Mouse (Mus musculus): ENCODE data around the gene Usp4. TPM values are rescaled to one million over a fixed set of nuclear protein-coding genes. Genes with fewer than 3 reads are reported as not detected.

Gene Usp4
- polyA plus RNA-seq, 1 experiment: 102 TPM

- TF ChIP-seq CTCF (IDR thresholded peaks at IDR 0.05; ENCODE audit: borderline replicate concordance, insufficient read depth, low read length): no peak
- TF ChIP-seq POLR2A (IDR thresholded peaks at IDR 0.05; ENCODE audit: low read depth, low read length): no peak
- Histone ChIP-seq H3K4me3 (ENCODE audit: insufficient read depth, low read length) (no peak overlapping the region), H3K27ac (ENCODE audit: insufficient read depth, low read length) (no peak overlapping the region), H3K4me1 (ENCODE audit: control insufficient read depth, insufficient read depth, low read length) (no peaks in the 10 kb centered on the region; the same call in 1 of the 2 replicates)
These were observed 92.8 kb downstream of the Usp4 start for GRCm38 (mm10) chr9:108440485-108440884.

- no peak for TF ChIP-seq POLR2A (IDR thresholded peaks at IDR 0.05; ENCODE audit: low read depth, low read length)
- TF ChIP-seq CTCF (IDR thresholded peaks at IDR 0.05; ENCODE audit: borderline replicate concordance, insufficient read depth, low read length): no peak
- no peaks in the 10 kb centered on the region; the same call in 1 of the 2 replicates for H3K4me1 ChIP-seq (ENCODE audit: control insufficient read depth, insufficient read depth, low read length)
- H3K4me3 ChIP-seq (ENCODE audit: insufficient read depth, low read length): no peak overlapping the region
- no peak overlapping the region for H3K27ac ChIP-seq (ENCODE audit: insufficient read depth, low read length)
These were observed 93.7 kb downstream of the Usp4 start for GRCm38 (mm10) chr9:108441236-108441919.

Other genes with a start within 250 kb of the Usp4 start
- gene Bsn, start 157.5 kb upstream of the Usp4 start, polyA plus RNA-seq (2011; ENCODE audit: insufficient read length, low read depth, missing spikeins): 0.08 and 0.25 TPM in 2 replicates
- 102 and 109 TPM in 2 replicates for gene Dag1, start 83.9 kb upstream of the Usp4 start, polyA plus RNA-seq (2011; ENCODE audit: insufficient read length, low read depth, missing spikeins)
- gene Nicn1, start 57.4 kb upstream of the Usp4 start, polyA plus RNA-seq (2011; ENCODE audit: insufficient read length, low read depth, missing spikeins): 36.5 and 49.6 TPM in 2 replicates
- gene Amt, start 51.0 kb upstream of the Usp4 start, polyA plus RNA-seq (2011; ENCODE audit: insufficient read length, low read depth, missing spikeins): 2.6 and 3.7 TPM in 2 replicates
- 575 and 590 TPM in 2 replicates for gene Rhoa, start 41.7 kb upstream of the Usp4 start, polyA plus RNA-seq (2011; ENCODE audit: insufficient read length, low read depth, missing spikeins)
- 22.9 and 24.5 TPM in 2 replicates for gene Tcta, start 41.7 kb upstream of the Usp4 start, polyA plus RNA-seq (2011; ENCODE audit: insufficient read length, low read depth, missing spikeins)
- 328 and 399 TPM in 2 replicates for gene Gpx1, start 8.9 kb upstream of the Usp4 start, polyA plus RNA-seq (2011; ENCODE audit: insufficient read length, low read depth, missing spikeins)
- 0.63 TPM in 1 of 2 replicates, not detected in the other for gene 1700102P08Rik, start 45.0 kb downstream of the Usp4 start, polyA plus RNA-seq (2011; ENCODE audit: insufficient read length, low read depth, missing spikeins)
- gene Ccdc36, start 80.6 kb downstream of the Usp4 start, polyA plus RNA-seq (2011; ENCODE audit: insufficient read length, low read depth, missing spikeins): 0.22 TPM in 1 of 2 replicates, not detected in the other
- not detected in 2 replicates for gene BC048562, start 88.6 kb downstream of the Usp4 start, polyA plus RNA-seq (2011; ENCODE audit: insufficient read length, low read depth, missing spikeins)
- 18.3 and 19.8 TPM in 2 replicates for gene Ccdc71, start 112.7 kb downstream of the Usp4 start, polyA plus RNA-seq (2011; ENCODE audit: insufficient read length, low read depth, missing spikeins)
- 6.5 and 8.3 TPM in 2 replicates for gene Klhdc8b, start 113.7 kb downstream of the Usp4 start, polyA plus RNA-seq (2011; ENCODE audit: insufficient read length, low read depth, missing spikeins)
- gene Lamb2, start 131.9 kb downstream of the Usp4 start, polyA plus RNA-seq (2011; ENCODE audit: insufficient read length, low read depth, missing spikeins): 118 and 152 TPM in 2 replicates
- gene Usp19, start 142.7 kb downstream of the Usp4 start, polyA plus RNA-seq (2011; ENCODE audit: insufficient read length, low read depth, missing spikeins): 77.0 and 80.7 TPM in 2 replicates
- 261 and 263 TPM in 2 replicates for gene Qars, start 159.9 kb downstream of the Usp4 start, polyA plus RNA-seq (2011; ENCODE audit: insufficient read length, low read depth, missing spikeins)
- gene Qrich1, start 169.0 kb downstream of the Usp4 start, polyA plus RNA-seq (2011; ENCODE audit: insufficient read length, low read depth, missing spikeins): 113 and 133 TPM in 2 replicates
- 176 and 180 TPM in 2 replicates for gene Impdh2, start 212.4 kb downstream of the Usp4 start, polyA plus RNA-seq (2011; ENCODE audit: insufficient read length, low read depth, missing spikeins)
- gene Ndufaf3, start 219.6 kb downstream of the Usp4 start, polyA plus RNA-seq (2011; ENCODE audit: insufficient read length, low read depth, missing spikeins): 19.5 and 25.5 TPM in 2 replicates
- 29.2 and 38.2 TPM in 2 replicates for gene Dalrd3, start 222.0 kb downstream of the Usp4 start, polyA plus RNA-seq (2011; ENCODE audit: insufficient read length, low read depth, missing spikeins)
- gene Wdr6, start 230.9 kb downstream of the Usp4 start, polyA plus RNA-seq (2011; ENCODE audit: insufficient read length, low read depth, missing spikeins): 40.4 and 42.8 TPM in 2 replicates
- gene P4htm, start 249.8 kb downstream of the Usp4 start, polyA plus RNA-seq (2011; ENCODE audit: insufficient read length, low read depth, missing spikeins): 3.4 and 4.8 TPM in 2 replicates